ENCODE assay signal across 8 mouse cellular contexts in genomic region chr19:32388191-32388921, GRCm38 (mm10). TPM values are rescaled to one million over a fixed set of nuclear protein-coding genes. Genes with fewer than 3 reads are reported as not detected.
DNase-seq lines count a peak whose midpoint lies in the region; ATAC-seq and TF ChIP-seq lines count a peak whose summit lies in the region.

No protein-coding gene starts in this region.

- H3K9me3 ChIP-seq in hindbrain, embryonic 15.5 days = no peaks in the 10 kb centered on the region

- H3K27me3 ChIP-seq in hindbrain, embryonic 15.5 days = no peaks in the 10 kb centered on the region

- peaks cover 22% of the 10 kb centered on the region for H3K4me1 ChIP-seq in hindbrain, embryonic 15.5 days (replicated peaks)

- H3K9ac ChIP-seq in hindbrain, embryonic 15.5 days = peak overlapping the region; percentile 75

- H3K36me3 ChIP-seq in hindbrain, embryonic 15.5 days = no peaks in the 10 kb centered on the region
- no peaks in the 10 kb centered on the region for H3K36me3 ChIP-seq in macrophage (ENCODE audit: inconsistent target)

- H3K79me2 ChIP-seq in macrophage (ENCODE audit: inconsistent target) = peaks cover 38% of the 10 kb centered on the region

- DNase-seq in R1 (ENCODE audit: low read depth, low spot score) = peak; percentile 79
- DNase-seq in cerebellum, postnatal 10 days = peak; percentile 94 to 97
- DNase-seq in frontal cortex, postnatal 25 days (ENCODE audit: low spot score in 2 of 2) = peak; percentile 86 to 87
- DNase-seq in left cerebral cortex, adult 2 months (ENCODE audit: extremely low spot score in 1 of 2, low spot score in 2 of 2) = peak; percentile 95 to 96
- peak; percentile 95 for DNase-seq in right cerebral cortex, adult 18-20 months
- peak; percentile 94 for DNase-seq in urinary bladder, adult 2 months (ENCODE audit: low spot score)

- under 1% methylated on average over 73 of the region's 75 CpGs for WGBS in hindbrain, embryonic 15.5 days
- WGBS in macrophage (ENCODE audit: missing documents) = under 1% methylated on average over 56 of the region's 75 CpGs

- peak overlapping the region; percentile 99 for H3K27ac ChIP-seq in hindbrain, embryonic 15.5 days (replicated peaks)
- peak overlapping the region; percentile 99 for H3K27ac ChIP-seq in left cerebral cortex, adult 2 months
- peak overlapping the region; percentile 81 for H3K27ac ChIP-seq in macrophage

- H3K4me2 ChIP-seq in hindbrain, embryonic 15.5 days = peak overlapping the region; percentile 70

- peak; percentile 88 for ATAC-seq in hindbrain, embryonic 15.5 days (ENCODE audit: low FRiP score, low read depth)

- TF ChIP-seq CTCF in left cerebral cortex, adult 2 months (IDR thresholded peaks at IDR 0.05) = no peak

- peak overlapping the region; percentile 84 for H3K4me3 ChIP-seq in hindbrain, embryonic 15.5 days
- peak overlapping the region; percentile 98 for H3K4me3 ChIP-seq in left cerebral cortex, adult 2 months
- peak overlapping the region; percentile 54 for H3K4me3 ChIP-seq in macrophage (ENCODE audit: inconsistent target)

- intact Hi-C loops in left cerebral cortex, adult 2 months (cut with DNase I) = loop anchor here (2.0 to 10.0 kb wide), 6 partner anchors 44 to 280 kb away; partner anchors contain the start of genes Asah2 and Minpp1

RNA-seq across cellular contexts. Expression of gene Sgms1, which starts 1.2 kb away (rescaled TPM):
- polyA plus RNA-seq in hindbrain, embryonic 15.5 days (2015; fragmentation: Nextera tagmentation; extraction: Ambion mirVana) = 21.7 and 22.7 TPM in 2 replicates
- total RNA-seq in left cerebral cortex, adult 2 months (2021) = 10 to 100 TPM; 58.8 to 59.5 TPM
- total RNA-seq in macrophage (2018; cell fraction: chromatin; rRNA removed) = 100 to 1,000 TPM in 19 of 26 experiments, 10 to 100 TPM in 7; 65.8 to 794 (median 177) TPM
- total RNA-seq in macrophage (2018; cell fraction: cytosol; rRNA removed) = 100 to 1,000 TPM in 4 of 26 experiments, 10 to 100 TPM in 22; 12.3 to 158 (median 26.9) TPM
- total RNA-seq in macrophage (2018; cell fraction: nucleus; rRNA removed) = 100 to 1,000 TPM in 18 of 26 experiments, 10 to 100 TPM in 8; 34.3 to 509 (median 145) TPM
- polyA plus RNA-seq in macrophage (2018) = 20.0 to 20.8 TPM (median 20.7 TPM) in 3 replicates
- 22.2 and 26.6 TPM in 2 replicates for polyA plus RNA-seq in urinary bladder, adult 2 months (2012; rRNA removed)

Comparison
In these comparisons a context has a peak if more than half of its experiments do, and no peak if none do; other contexts are left out.
1. Peak in every context shown above with its lines: DNase-seq, ATAC-seq, H3K4me3 ChIP-seq and H3K27ac ChIP-seq.